Mouse (Mus musculus) cortical plate, adult 2 months (tissue): ENCODE measurements around the gene Cks1b.

ENCODE experiments used
- CTCF ChIP-seq: fragments of 200-500 bp; IDR thresholded peaks from 2 replicates; pipeline ENCODE4 v1.5.1; 2011; ENCODE audit warnings: mild to moderate bottlenecking, control low read depth, low read length; ENCODE audit not compliant: insufficient read depth; ENCODE audit errors: extremely low read depth
- POLR2A ChIP-seq: fragments of 200-500 bp; IDR thresholded peaks from 2 replicates; pipeline ENCODE4 v1.6.1; 2011; ENCODE audit warnings: mild to moderate bottlenecking, low read length, control low read depth; ENCODE audit not compliant: insufficient read depth; ENCODE audit errors: extremely low read depth

GRCm38 (mm10) chr3:89421002-89421774, 3.0 kb upstream of the Cks1b start:
- TF ChIP-seq POLR2A (peak; percentile 98), CTCF (no peak)
